In the genomic region with DNA sequence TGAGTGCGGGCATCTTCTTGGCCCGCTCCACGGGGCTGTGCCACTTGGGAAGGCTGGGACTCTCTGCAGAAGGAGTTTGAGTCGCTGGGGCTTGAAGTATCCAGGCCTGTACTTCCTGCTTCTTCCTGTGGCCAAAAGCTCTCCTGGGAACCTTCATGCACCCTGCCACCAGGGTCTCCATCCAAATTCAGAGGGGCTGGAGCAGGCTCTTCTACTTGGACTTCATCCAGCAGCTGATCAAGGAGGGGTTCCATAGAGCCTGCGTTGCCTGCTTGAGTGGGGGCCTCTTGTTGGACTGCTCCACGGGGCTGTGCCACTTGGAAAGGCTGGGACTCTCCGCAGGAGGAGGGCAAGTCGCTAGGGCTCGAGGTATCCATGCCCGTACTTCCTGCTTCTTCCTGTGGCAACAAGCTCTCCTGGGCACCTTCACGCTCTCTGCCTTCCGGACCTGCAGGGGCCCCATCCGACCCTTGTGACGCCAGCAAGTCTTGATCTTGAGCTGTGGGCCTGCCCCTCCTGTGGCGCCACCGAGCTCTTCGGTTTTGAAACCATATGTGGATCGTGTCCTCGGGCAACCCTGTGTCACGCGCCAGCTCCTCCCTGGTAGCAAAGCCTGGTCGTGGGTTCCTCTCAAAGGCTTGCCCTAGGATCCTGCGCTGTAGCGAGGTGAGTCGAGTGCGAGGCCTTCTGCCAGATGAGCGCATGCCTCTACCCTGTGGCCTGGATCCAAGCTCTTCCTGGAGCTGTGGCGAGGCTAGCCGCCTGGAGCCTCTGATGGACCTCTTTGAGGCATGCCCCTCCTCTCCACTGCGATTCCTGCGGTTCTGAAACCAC, we compare ENCODE assay signal across 11 mouse cellular contexts. TPM values are rescaled to one million over a fixed set of nuclear protein-coding genes. Genes with fewer than 3 reads are reported as not detected.
DNase-seq lines count a peak whose midpoint lies in the region; TF ChIP-seq lines count a peak whose summit lies in the region.
"Not testable (repeated sequence)": the region's sequence is repeated elsewhere in the genome, so short reads cannot be mapped to it uniquely, and the experiment has no call there.
"Had no signal": no experiment of that assay in that cellular context is flagged by ENCODE, and none has a peak within 500 bp of the region (broad histone marks: within the 10 kb centered on the region; RNA-seq: fewer than 3 reads in every experiment).

No protein-coding gene starts in this region.

- not testable (repeated sequence) for H3K9ac ChIP-seq in MEL (ENCODE audit: control insufficient read depth, low read depth, low read length, poor library complexity, severe bottlenecking)

- H3K79me2 ChIP-seq in MEL (ENCODE audit: control insufficient read depth, insufficient read depth, low read length, poor library complexity): not testable (repeated sequence)

- not testable (repeated sequence) for H3K27me3 ChIP-seq in MEL (ENCODE audit: control insufficient read depth in 1 of 2, insufficient read depth in 2 of 2, low read length in 2 of 2); hindbrain, embryonic 10.5 days (ENCODE audit: insufficient read depth, poor library complexity, severe bottlenecking)

- DNase-seq in MEL (ENCODE audit: low read depth, low spot score): peak; percentile 16
- DNase-seq in cerebellum, adult 11 months: peak; percentile 49
- peak; percentile 59 to 67 for DNase-seq in frontal cortex, postnatal 25 days (ENCODE audit: low spot score in 2 of 2)
- DNase-seq in hindbrain, embryonic 10.5 days (ENCODE audit: low spot score): peak; percentile 43
- peak; percentile 57 to 62 for DNase-seq in layer of hippocampus, postnatal 36 days
- peak; percentile 60 for DNase-seq in lung, postnatal 25 days (ENCODE audit: low spot score)
- DNase-seq in skeletal muscle tissue, adult 2 months (ENCODE audit: low read depth, low spot score): peak; percentile 41
- peak; percentile 61 for DNase-seq in thymus, postnatal 4 days

- not testable (repeated sequence) for H3K4me1 ChIP-seq in MEL (ENCODE audit: control insufficient read depth in 1 of 2, insufficient read depth in 2 of 2, low read length in 2 of 2); hindbrain, embryonic 10.5 days (replicated peaks)

- H3K36me3 ChIP-seq in MEL (ENCODE audit: control insufficient read depth in 1 of 2, insufficient read depth in 2 of 2, low read length in 2 of 2); hindbrain, embryonic 10.5 days: not testable (repeated sequence)

- 0 out of 4 replicates have a peak, but pooled peaks of 1 of the 2 experiments have one; percentile 35 for TF ChIP-seq POLR2A in MEL (IDR thresholded peaks at IDR 0.05; ENCODE audit: control insufficient read depth in 1 of 2, insufficient read depth in 1 of 2, low read depth in 1 of 2, low read length in 2 of 2, poor library complexity in 1 of 2)

- not testable (repeated sequence) for TF ChIP-seq EP300 in MEL (IDR thresholded peaks at IDR 0.05; ENCODE audit: low read depth in 1 of 2, low read length in 2 of 2)

- not testable (repeated sequence) for TF ChIP-seq CTCF in MEL (IDR thresholded peaks at IDR 0.05 in 2 of 3, conservative IDR thresholded peaks at IDR 0.05 in 1 of 3; ENCODE audit: control insufficient read depth in 1 of 3, insufficient read depth in 1 of 3, low read depth in 2 of 3, low read length in 3 of 3, poor library complexity in 1 of 3, severe bottlenecking in 1 of 3)

- H3K4me3 ChIP-seq in MEL (ENCODE audit: control insufficient read depth in 1 of 2, insufficient read depth in 1 of 2, low read depth in 2 of 2, low read length in 2 of 2); hindbrain, embryonic 10.5 days: not testable (repeated sequence)

- 85% methylated on average over 31 of the region's 31 CpGs for WGBS in hindbrain, embryonic 10.5 days

- not testable (repeated sequence) for TF ChIP-seq RAD21 in MEL (IDR thresholded peaks at IDR 0.05; ENCODE audit: low read depth, low read length)

- H3K27ac ChIP-seq in MEL (ENCODE audit: control insufficient read depth, low read depth, low read length); hindbrain, embryonic 10.5 days: not testable (repeated sequence)

- H3K9me3 ChIP-seq in MEL (replicated peaks; ENCODE audit: insufficient read depth, low read length): not testable (repeated sequence)
- peaks cover 13% of the 10 kb centered on the region for H3K9me3 ChIP-seq in hindbrain, embryonic 10.5 days

RNA-seq across cellular contexts. Expression of a gene that starts 0.5 kb away (rescaled TPM):
- 0.13 TPM in 1 of 2 replicates, not detected in the other for total RNA-seq in MEL (2012; rRNA removed)
- polyA plus RNA-seq in MEL (2012; ENCODE audit: insufficient read depth in 1 of 2, insufficient read length in 2 of 2, low read depth in 1 of 2, low replicate concordance in 2 of 2, missing spikeins in 1 of 2): not detected
- polyA plus RNA-seq in hindbrain, embryonic 10.5 days (2016; fragmentation: Nextera tagmentation; extraction: Ambion mirVana): not detected in 2 replicates
- not detected for total RNA-seq in layer of hippocampus, postnatal 36 days (2021)
- total RNA-seq: hindbrain, postnatal 0 days had no signal
- polyA plus RNA-seq: hindbrain, postnatal 0 days; limb, embryonic 12.5 days; midbrain, embryonic 13.5 days had no signal

RNA-seq across cellular contexts. Expression of a gene that starts 8.3 kb away (rescaled TPM):
- total RNA-seq in MEL (2012; rRNA removed): not detected in 2 replicates
- polyA plus RNA-seq in MEL (2012; ENCODE audit: insufficient read depth in 1 of 2, insufficient read length in 2 of 2, low read depth in 1 of 2, low replicate concordance in 2 of 2, missing spikeins in 1 of 2): not detected
- not detected in 2 replicates for polyA plus RNA-seq in hindbrain, embryonic 10.5 days (2016; fragmentation: Nextera tagmentation; extraction: Ambion mirVana)
- total RNA-seq in layer of hippocampus, postnatal 36 days (2021): not detected
- total RNA-seq: hindbrain, postnatal 0 days had no signal
- polyA plus RNA-seq: hindbrain, postnatal 0 days; limb, embryonic 12.5 days; midbrain, embryonic 13.5 days had no signal

RNA-seq across cellular contexts. Expression of a gene that starts 12.3 kb away (rescaled TPM):
- total RNA-seq in MEL (2012; rRNA removed): not detected in 2 replicates
- polyA plus RNA-seq in MEL (2012; ENCODE audit: insufficient read depth in 1 of 2, insufficient read length in 2 of 2, low read depth in 1 of 2, low replicate concordance in 2 of 2, missing spikeins in 1 of 2): not detected
- not detected in 2 replicates for polyA plus RNA-seq in hindbrain, embryonic 10.5 days (2016; fragmentation: Nextera tagmentation; extraction: Ambion mirVana)
- not detected for total RNA-seq in layer of hippocampus, postnatal 36 days (2021)
- total RNA-seq: hindbrain, postnatal 0 days had no signal
- polyA plus RNA-seq: hindbrain, postnatal 0 days; limb, embryonic 12.5 days; midbrain, embryonic 13.5 days had no signal

RNA-seq across cellular contexts. Expression of a gene that starts 31.1 kb away (rescaled TPM):
- 14.4 and 16.1 TPM in 2 replicates for total RNA-seq in MEL (2012; rRNA removed)
- polyA plus RNA-seq in MEL (2012; ENCODE audit: insufficient read depth in 1 of 2, insufficient read length in 2 of 2, low read depth in 1 of 2, low replicate concordance in 2 of 2, missing spikeins in 1 of 2): 10 to 100 TPM in 1 of 2 experiments, not detected in 1; 18.0 TPM
- 31.7 and 44.2 TPM in 2 replicates for polyA plus RNA-seq in hindbrain, embryonic 10.5 days (2016; fragmentation: Nextera tagmentation; extraction: Ambion mirVana)
- 10 to 100 TPM; 74.7 to 78.0 TPM for total RNA-seq in layer of hippocampus, postnatal 36 days (2021)
